Mouse (Mus musculus) ES-Bruce4 (cell line): ENCODE measurements at regions not wholly inside any gene's neighbourhood (a gene's known extent, or its start where the extent isn't known, plus 50 kb on each side); places are given as distances from the start of the nearest gene placed in this dataset.

Experiments
- CTCF ChIP-seq: IDR thresholded peaks from one replicate; pipeline ENCODE4 v1.8.1; 2011; ENCODE audit warnings: low read depth, low read length
- EP300 ChIP-seq: IDR thresholded peaks from 2 replicates; pipeline ENCODE4 v1.6.1; 2011; ENCODE audit warnings: low read depth, low read length; ENCODE audit not compliant: insufficient read depth

DNA sequence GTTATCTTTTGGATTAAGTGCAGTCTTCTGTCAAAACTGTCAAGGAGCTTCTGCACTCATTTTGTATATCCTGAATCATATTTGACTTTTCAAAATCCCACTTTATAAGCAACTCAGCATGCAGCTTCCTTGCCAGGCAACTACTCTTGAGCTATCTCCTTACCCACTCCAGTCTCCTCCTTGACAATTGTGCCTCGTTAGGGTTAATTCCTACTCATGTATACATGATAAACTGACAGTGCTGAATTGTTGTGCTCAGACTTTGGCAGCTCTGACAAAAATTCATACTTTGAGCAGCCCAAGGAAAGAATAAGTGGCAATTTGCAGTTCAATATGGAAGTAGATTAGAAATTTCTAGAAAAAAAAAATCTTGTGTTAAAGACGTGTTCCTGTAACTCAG is 994.5 kb upstream of the Msl3l2 start:
- no peak for TF ChIP-seq CTCF
- no peak for TF ChIP-seq EP300
